Mouse (Mus musculus) kidney, adult 2 months (tissue): ENCODE measurements at regions not wholly inside any gene's neighbourhood (a gene's known extent, or its start where the extent isn't known, plus 50 kb on each side); places are given as distances from the start of the nearest gene placed in this dataset.

Experiments
- DNase-seq: peaks from one replicate; pipeline ENCODE4 v3.0.0; 2021
- H3K27ac ChIP-seq: fragments of 200-500 bp; 2 replicates; pipeline ENCODE4 v1.5.1; 2012; ENCODE audit warnings: low read depth, low read length, control low read depth, inconsistent platforms; ENCODE audit not compliant: insufficient read depth
- H3K27me3 ChIP-seq: fragments of 200-500 bp; replicated peaks from 2 replicates; pipeline ENCODE4 v1.6.1; 2012; ENCODE audit warnings: mild to moderate bottlenecking, moderate library complexity, low read length, inconsistent platforms; ENCODE audit not compliant: control insufficient read depth, insufficient read depth
- H3K36me3 ChIP-seq: fragments of 200-500 bp; 2 replicates; pipeline ENCODE4 v1.6.1; 2012; ENCODE audit warnings: mild to moderate bottlenecking, moderate library complexity, low read length, inconsistent platforms; ENCODE audit not compliant: control insufficient read depth, insufficient read depth
- H3K4me1 ChIP-seq: fragments of 200-500 bp; 2 replicates; pipeline ENCODE4 v1.6.1; 2011; ENCODE audit warnings: low read length; ENCODE audit not compliant: control insufficient read depth, insufficient read depth
- H3K4me3 ChIP-seq: fragments of 200-500 bp; 2 replicates; pipeline ENCODE4 v1.5.1; 2011; ENCODE audit warnings: mild to moderate bottlenecking, low read depth, low read length, control low read depth; ENCODE audit not compliant: insufficient read depth
- CTCF ChIP-seq: fragments of 200-500 bp; conservative IDR thresholded peaks from 2 replicates; pipeline ENCODE4 v1.5.1; 2011; ENCODE audit warnings: low read depth, mild to moderate bottlenecking, control low read depth, low read length, moderate library complexity, mixed read lengths; ENCODE audit not compliant: insufficient read depth, insufficient read length
- POLR2A ChIP-seq: fragments of 200-500 bp; IDR thresholded peaks from one replicate; pipeline ENCODE4 v1.6.1; 2011; ENCODE audit warnings: low read depth, low read length, control low read depth
- WGBS: fragments of 180-500 bp; shearing (Covaris S2); methylation state at CpG from one replicate; pipeline ENCODE4 v1.1.7; 2018; 5-methylcytosine and 5-hydroxymethylcytosine counted together

GRCm38 (mm10) chr7:65783773-65784172 is 77.8 kb upstream of the Pcsk6 start:
- Histone ChIP-seq H3K4me3 (no peak overlapping the region), H3K4me1 (no peaks in the 10 kb centered on the region), H3K27ac (no peak overlapping the region), H3K36me3 (no peaks in the 10 kb centered on the region), H3K27me3 (no peaks in the 10 kb centered on the region)
- DNase-seq: no peak
- TF ChIP-seq POLR2A: no peak
- no peak for TF ChIP-seq CTCF
- 50% methylated on average over 4 of the region's 4 CpGs for WGBS

DNA sequence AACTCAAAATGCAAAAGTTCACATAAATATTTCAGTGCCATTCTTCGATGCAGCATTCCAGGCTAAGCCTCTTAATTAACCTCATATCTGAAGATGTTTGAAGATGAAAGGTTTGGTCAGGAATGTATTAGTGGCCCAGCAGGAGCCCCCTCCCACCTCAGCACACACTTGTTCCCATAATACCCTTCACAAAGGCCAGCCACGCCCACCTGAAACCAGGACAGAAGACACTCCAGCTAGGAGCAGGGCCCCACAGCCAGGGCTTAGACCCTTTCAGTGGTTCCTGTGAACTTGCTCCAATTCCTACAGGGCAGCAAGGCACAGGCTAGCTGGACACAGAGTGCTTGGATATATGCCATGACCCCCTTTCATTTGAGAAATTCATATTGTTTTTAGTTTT is 74.6 kb upstream of the Pcsk6 start:
- no peaks in the 10 kb centered on the region for H3K36me3 ChIP-seq
- no peak for DNase-seq
- H3K4me3 ChIP-seq: no peak overlapping the region
- no peak overlapping the region for H3K27ac ChIP-seq
- H3K4me1 ChIP-seq: no peaks in the 10 kb centered on the region
- TF ChIP-seq POLR2A (no peak), CTCF (no peak)
- no peaks in the 10 kb centered on the region for H3K27me3 ChIP-seq
- 81% methylated on average over 2 of the region's 2 CpGs for WGBS

DNA sequence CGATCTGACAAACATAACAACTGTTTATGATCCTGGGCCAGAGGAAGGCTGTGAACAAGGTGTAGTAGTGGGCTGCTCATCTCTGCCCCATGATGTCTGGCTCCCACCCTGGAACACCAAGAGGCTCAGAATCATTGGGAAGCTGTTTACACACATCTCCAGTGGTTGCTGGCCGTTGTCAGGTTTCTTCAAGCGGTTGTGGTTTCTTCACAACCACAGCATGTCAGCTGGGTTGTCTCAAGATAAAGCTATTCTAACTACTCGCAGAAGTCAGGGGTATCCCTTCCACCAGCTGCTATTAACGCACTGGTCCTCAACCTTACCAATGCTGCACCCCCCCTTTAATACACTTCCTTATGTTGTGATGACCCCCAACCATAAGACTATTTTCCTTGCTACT is 73.7 kb upstream of the Pcsk6 start:
- 88% methylated on average over 5 of the region's 5 CpGs for WGBS
- DNase-seq: no peak
- Histone ChIP-seq H3K27ac (no peak overlapping the region), H3K4me1 (no peaks in the 10 kb centered on the region), H3K27me3 (no peaks in the 10 kb centered on the region), H3K4me3 (no peak overlapping the region), H3K36me3 (no peaks in the 10 kb centered on the region)
- no peak for TF ChIP-seq CTCF
- no peak for TF ChIP-seq POLR2A

- Histone ChIP-seq H3K4me3 (no peak overlapping the region), H3K36me3 (no peaks in the 10 kb centered on the region), H3K27ac (no peak overlapping the region), H3K4me1 (no peaks in the 10 kb centered on the region), H3K27me3 (no peaks in the 10 kb centered on the region)
- no peak for TF ChIP-seq CTCF
- TF ChIP-seq POLR2A: no peak
- 64% methylated on average over 6 of the region's 6 CpGs for WGBS
- DNase-seq: no peak
Measured at GRCm38 (mm10) chr7:65790264-65790663, 71.3 kb upstream of the Pcsk6 start.

DNA sequence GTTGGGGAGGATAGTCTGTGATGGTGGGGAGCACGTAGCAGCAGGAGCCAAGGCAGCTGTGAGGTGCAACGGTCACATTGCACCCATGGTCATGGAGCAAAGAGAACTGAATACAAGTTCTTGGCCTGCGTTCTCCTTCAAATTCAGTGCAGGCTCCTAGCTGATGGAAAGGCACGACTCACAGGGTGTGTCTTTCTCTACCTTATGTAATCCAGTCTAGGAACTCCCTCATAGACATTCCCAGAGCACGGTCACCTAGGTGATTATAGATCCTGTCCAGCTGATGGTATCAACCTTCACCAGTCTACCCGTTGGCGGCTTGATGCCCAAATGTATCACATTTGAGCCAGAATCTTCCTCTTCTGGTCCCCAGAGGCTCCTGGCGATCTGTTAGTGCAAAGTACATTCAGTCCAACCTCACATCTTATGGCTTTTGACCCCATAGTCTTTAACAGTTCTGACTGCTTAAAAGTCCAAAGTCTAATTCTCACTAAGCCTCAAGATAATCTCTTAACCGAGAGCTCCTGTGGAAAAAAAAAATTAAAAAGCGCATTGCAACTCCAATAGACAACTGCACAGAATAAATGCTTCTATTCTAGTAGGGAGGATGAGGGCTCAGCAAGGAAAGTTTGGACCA is 69.2 kb upstream of the Pcsk6 start:
- Histone ChIP-seq H3K36me3 (no peaks in the 10 kb centered on the region), H3K27ac (no peak overlapping the region), H3K4me1 (no peaks in the 10 kb centered on the region), H3K27me3 (no peaks in the 10 kb centered on the region), H3K4me3 (no peak overlapping the region)
- 85% methylated on average over 10 of the region's 10 CpGs for WGBS
- no peak for DNase-seq
- TF ChIP-seq CTCF: no peak
- no peak for TF ChIP-seq POLR2A

DNA sequence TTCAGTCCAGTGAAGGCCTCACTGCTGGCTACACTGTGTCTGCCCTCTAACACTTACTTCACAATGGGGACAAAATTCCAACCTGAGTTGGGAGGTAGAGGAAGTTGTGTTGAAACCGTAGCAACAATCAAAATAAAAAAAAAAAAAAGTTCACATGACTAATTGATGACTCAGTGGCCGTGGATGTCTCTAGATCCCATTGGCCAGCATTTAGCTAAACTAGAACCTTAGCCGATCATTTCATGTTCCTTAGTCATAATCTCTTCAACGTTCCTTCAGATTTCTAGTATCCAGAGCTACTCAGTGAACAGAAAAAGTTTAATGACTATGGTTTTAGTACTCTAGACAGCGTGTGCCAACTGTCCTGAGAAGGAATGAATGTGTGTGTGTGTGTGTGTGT is 59.2 kb upstream of the Pcsk6 start:
- no peak for DNase-seq
- H3K4me3 ChIP-seq: no peak overlapping the region
- WGBS: 87% methylated on average over 5 of the region's 5 CpGs

DNA sequence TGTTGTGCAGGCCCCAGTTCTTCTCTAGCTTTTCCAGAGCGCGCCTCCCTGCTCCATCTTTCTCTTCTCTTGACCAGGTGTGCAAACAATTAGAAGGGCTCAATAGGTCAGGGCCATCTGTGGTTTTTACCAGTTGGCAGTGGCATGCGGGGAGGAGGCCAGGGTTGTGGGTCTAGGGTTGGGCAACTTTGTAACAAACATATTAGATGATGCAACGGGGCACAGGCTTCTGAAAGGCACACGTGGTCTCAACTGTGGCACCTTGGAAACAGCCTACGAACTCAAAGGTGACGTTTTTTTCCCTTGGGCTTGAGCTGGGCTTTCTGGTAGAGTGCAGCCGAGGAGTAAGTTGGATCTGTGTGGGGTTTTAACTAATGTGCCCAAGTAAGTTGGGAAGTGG is 58.7 kb upstream of the Pcsk6 start:
- TF ChIP-seq POLR2A (no peak), CTCF (no peak)
- peaks cover 3% of the 10 kb centered on the region; the same call in 1 of the 2 replicates for H3K4me1 ChIP-seq
- no peak overlapping the region for H3K4me3 ChIP-seq
- no peaks in the 10 kb centered on the region for H3K27me3 ChIP-seq
- H3K36me3 ChIP-seq: no peaks in the 10 kb centered on the region
- WGBS: 86% methylated on average over 8 of the region's 8 CpGs
- DNase-seq: no peak
- H3K27ac ChIP-seq: no peak overlapping the region

More for the DNA sequence above, 59.2 kb upstream of the Pcsk6 start:
- H3K36me3 ChIP-seq: no peaks in the 10 kb centered on the region
- no peaks in the 10 kb centered on the region for H3K27me3 ChIP-seq
- TF ChIP-seq POLR2A: no peak
- no peak for TF ChIP-seq CTCF
- no peak overlapping the region for H3K27ac ChIP-seq
- H3K4me1 ChIP-seq: peaks cover 3% of the 10 kb centered on the region; the same call in 1 of the 2 replicates
